Mouse (Mus musculus) stomach, embryonic 14.5 days (tissue): ENCODE results near the gene Zdhhc20. TPM values are rescaled to one million over a fixed set of nuclear protein-coding genes. Genes with fewer than 3 reads are reported as not detected.
"Not testable (repeated sequence)": the region's sequence is repeated elsewhere in the genome, so short reads cannot be mapped to it uniquely, and the experiment has no call there.

ENCODE experiments used
- ATAC-seq: fragments of 200-750 bp; cut with Nextera tagmentation; 2 replicates; pipeline ENCODE4 v1.8.0; 2017; ENCODE audit warnings: low read depth, moderate TSS enrichment; ENCODE audit not compliant: insufficient number of reproducible peaks, insufficient read depth, low FRiP score
- H3K27ac ChIP-seq: fragments of 300-500 bp; sonication (generic); 2 replicates; pipeline ENCODE4 v1.5.1; 2014; ENCODE audit warnings: mild to moderate bottlenecking, low read length, moderate library complexity, mixed read lengths
- H3K27me3 ChIP-seq: fragments of 300-500 bp; sonication (generic); 2 replicates; pipeline ENCODE4 v1.6.1; 2014; ENCODE audit warnings: low read length, control low read depth, mixed read lengths; ENCODE audit not compliant: control insufficient read depth, insufficient read depth
- H3K36me3 ChIP-seq: fragments of 300-500 bp; sonication (generic); 2 replicates; pipeline ENCODE4 v1.6.1; 2014; ENCODE audit warnings: mild to moderate bottlenecking, control low read depth, low read length, moderate library complexity, mixed read lengths; ENCODE audit not compliant: control insufficient read depth, insufficient read depth
- H3K4me1 ChIP-seq: fragments of 300-500 bp; sonication (generic); 2 replicates; pipeline ENCODE4 v1.6.1; 2014; ENCODE audit warnings: low read length, control low read depth, mixed read lengths; ENCODE audit not compliant: control insufficient read depth, insufficient read depth
- H3K4me2 ChIP-seq: fragments of 300-500 bp; sonication (generic); replicated peaks from 2 replicates; pipeline ENCODE4 v1.6.1; 2014; ENCODE audit warnings: low read depth, low read length, control low read depth
- H3K4me3 ChIP-seq: fragments of 300-500 bp; sonication (generic); 2 replicates; pipeline ENCODE4 v1.5.1; 2014; ENCODE audit warnings: low read depth, low read length, control low read depth
- H3K9ac ChIP-seq: fragments of 300-500 bp; sonication (generic); replicated peaks from 2 replicates; pipeline ENCODE4 v1.6.1; 2014; ENCODE audit warnings: low read depth, mild to moderate bottlenecking, control low read depth, low read length, moderate library complexity, mixed read lengths
- H3K9me3 ChIP-seq: fragments of 300-500 bp; sonication (generic); 2 replicates; pipeline ENCODE4 v1.6.1; 2016; ENCODE audit warnings: low read depth, low read length, control low read depth; ENCODE audit not compliant: control insufficient read depth
- WGBS: fragments of 180-500 bp; shearing (Covaris S2); extraction: QIAGEN DNeasy Blood & Tissue Kit; methylation state at CpG from one replicate; pipeline ENCODE4 v1.1.7; 2014; 5-methylcytosine and 5-hydroxymethylcytosine counted together
- polyA plus RNA-seq: library from polyadenylated mRNA; unstranded; fragments of >200 nt; fragmentation: Nextera tagmentation; extraction: Ambion mirVana; gene quantifications from 2 replicates; pipeline ENCODE4 v1.2.1, GENCODE M21; 2014

Gene Zdhhc20
- polyA plus RNA-seq, 1 experiment from 2014 or later, result 75.8 TPM

DNA sequence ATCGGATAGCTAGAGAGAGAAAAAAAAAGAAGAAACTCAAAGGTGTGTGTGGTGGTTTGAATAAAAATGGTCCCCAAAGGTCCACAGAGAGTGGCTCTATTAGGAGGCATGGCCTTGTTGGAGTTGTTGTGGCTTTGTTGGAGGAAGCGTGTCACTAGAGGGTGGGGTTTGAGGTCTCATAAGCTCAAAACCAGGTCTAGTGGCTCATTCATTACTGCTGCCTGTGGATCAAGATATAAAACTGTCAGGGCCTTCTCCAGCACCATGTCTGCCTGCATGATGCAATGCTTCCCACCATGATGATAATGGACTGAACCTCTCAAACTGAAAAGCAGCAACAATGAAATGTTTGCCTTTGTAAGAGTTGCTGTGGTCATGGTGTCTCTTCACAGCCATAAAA is 31.5 kb downstream of the Zdhhc20 start:
- Histone ChIP-seq H3K27me3 (no peaks in the 10 kb centered on the region), H3K27ac (no peak overlapping the region), H3K4me2 (no peak overlapping the region), H3K9me3 (no peaks in the 10 kb centered on the region), H3K36me3 (peaks cover 12% of the 10 kb centered on the region), H3K4me1 (no peaks in the 10 kb centered on the region), H3K9ac (no peak overlapping the region), H3K4me3 (no peak overlapping the region)
- WGBS, result 93% methylated on average over 2 of the region's 2 CpGs
- ATAC-seq, result no peak

DNA sequence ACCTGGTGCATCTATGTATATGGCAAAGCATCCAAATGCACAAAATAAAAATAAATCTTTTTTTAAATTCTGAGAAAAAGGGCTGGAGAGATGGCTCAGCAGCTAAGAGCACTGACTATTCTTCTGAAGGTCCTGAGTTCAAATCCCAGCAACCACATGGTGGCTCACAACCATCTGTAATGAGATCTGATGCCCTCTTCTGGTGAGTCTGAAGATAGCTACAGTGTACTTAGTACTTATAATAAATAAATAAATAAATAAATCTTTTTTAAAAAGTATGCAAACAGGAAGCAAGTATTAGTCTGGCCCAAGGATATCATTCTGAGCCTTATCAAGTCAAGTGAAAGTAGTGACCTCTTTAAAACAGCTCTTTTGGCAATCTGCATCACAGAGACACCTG is 34.0 kb downstream of the Zdhhc20 start:
- ATAC-seq, H3K4me1 ChIP-seq, H3K36me3 ChIP-seq, H3K27ac ChIP-seq, H3K9ac ChIP-seq, H3K9me3 ChIP-seq, H3K4me2 ChIP-seq, H3K27me3 ChIP-seq, H3K4me3 ChIP-seq: not testable (repeated sequence)

DNA sequence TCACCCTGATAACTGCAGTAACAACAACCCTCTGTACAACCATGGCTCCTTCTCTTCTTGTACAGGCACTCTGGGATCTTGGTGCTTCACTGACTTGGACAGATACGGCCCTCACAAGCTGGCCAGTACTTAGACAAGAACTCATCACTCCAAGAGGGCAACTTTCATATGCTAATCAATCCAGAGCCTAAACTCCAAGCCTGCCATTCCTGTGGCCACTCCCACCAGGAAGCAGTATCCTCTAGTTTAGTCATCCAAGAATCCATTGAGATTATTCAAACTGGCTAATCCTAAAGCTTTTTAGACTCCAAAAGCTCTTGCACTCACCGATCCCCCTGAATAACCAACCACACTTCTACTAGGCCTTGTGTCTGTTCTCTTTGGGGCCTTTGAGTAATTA is 37.1 kb downstream of the Zdhhc20 start:
- Histone ChIP-seq H3K27ac (no peak overlapping the region), H3K9me3 (no peaks in the 10 kb centered on the region), H3K27me3 (no peaks in the 10 kb centered on the region), H3K36me3 (peaks cover 15% of the 10 kb centered on the region), H3K4me1 (no peaks in the 10 kb centered on the region), H3K9ac (no peak overlapping the region), H3K4me3 (no peak overlapping the region), H3K4me2 (no peak overlapping the region)
- 89% methylated on average over 2 of the region's 2 CpGs for WGBS
- ATAC-seq, result no peak

DNA sequence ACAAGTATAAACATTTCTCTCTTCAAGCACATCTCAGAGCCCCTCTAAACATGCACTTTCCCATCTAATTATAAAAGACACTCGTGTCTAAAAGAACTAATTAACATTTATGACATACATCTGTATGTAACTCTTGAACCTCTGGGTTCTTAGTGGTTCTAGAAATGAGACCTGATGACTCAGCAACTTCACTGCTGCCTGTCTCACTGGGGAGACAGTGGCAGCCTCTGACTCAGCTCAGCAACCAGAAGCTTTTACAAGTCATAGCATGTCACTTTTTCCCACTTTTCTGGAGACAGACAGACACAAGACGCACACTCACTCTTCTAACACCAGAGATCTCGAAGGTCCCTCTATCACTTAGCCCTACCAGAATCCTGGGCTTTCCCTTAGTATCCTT is 39.7 kb downstream of the Zdhhc20 start:
- H3K4me1 ChIP-seq, result no peaks in the 10 kb centered on the region
- no peak overlapping the region for H3K4me3 ChIP-seq
- H3K27me3 ChIP-seq, result no peaks in the 10 kb centered on the region
- H3K27ac ChIP-seq, result no peak overlapping the region
- H3K9me3 ChIP-seq, result no peaks in the 10 kb centered on the region
- ATAC-seq, result no peak
- 87% methylated on average over 3 of the region's 3 CpGs for WGBS
- H3K9ac ChIP-seq, result no peak overlapping the region
- peaks cover 11% of the 10 kb centered on the region for H3K36me3 ChIP-seq
- H3K4me2 ChIP-seq, result no peak overlapping the region

DNA sequence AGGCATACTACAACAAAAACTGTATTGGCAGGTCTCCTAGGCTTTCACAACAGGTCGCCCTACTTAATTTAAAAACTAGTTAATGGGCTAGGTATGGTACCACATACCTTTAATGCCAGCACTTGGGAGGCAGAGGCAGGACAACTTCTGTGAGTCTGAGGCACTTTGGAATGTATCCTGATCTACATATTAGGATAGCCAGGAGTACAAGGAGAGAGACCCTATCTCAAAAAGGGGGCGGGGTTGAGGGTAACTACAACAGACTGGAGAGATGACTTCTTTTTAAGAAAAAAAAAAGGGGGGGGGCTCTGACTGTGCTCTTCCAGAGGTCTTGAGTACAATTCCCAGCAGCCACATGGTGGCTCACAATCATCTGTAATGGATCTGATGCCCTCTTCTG is 41.4 kb downstream of the Zdhhc20 start:
- H3K9me3 ChIP-seq, result no peaks in the 10 kb centered on the region
- H3K9ac ChIP-seq, result no peak overlapping the region
- WGBS, result 88% methylated on average over 2 of the region's 2 CpGs
- no peak overlapping the region for H3K27ac ChIP-seq
- no peaks in the 10 kb centered on the region for H3K4me1 ChIP-seq
- H3K4me2 ChIP-seq, result no peak overlapping the region
- H3K36me3 ChIP-seq, result peaks cover 9% of the 10 kb centered on the region
- H3K4me3 ChIP-seq, result no peak overlapping the region
- ATAC-seq, result no peak
- no peaks in the 10 kb centered on the region for H3K27me3 ChIP-seq

DNA sequence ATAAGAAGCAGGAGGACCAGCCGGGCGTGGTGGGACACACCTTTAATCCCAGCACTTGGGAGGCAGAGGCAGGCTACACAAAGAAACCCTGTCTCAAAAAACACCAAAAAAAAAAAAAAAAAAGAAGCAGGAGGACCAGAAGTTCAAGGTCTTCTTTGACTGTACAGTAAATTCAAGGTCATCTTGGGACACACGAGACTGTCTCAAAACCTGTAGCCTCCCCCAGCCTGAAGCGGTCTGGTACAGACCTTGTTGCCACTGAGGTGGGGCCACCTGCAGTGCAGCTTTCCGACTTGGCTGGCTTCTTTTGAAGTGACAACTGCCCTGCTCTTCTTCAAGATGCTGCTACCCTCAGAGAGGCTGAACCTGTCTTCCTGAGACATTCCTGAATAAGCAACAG is 42.0 kb downstream of the Zdhhc20 start:
- 83% methylated on average over 5 of the region's 5 CpGs for WGBS
- not testable (repeated sequence) for H3K9me3 ChIP-seq, H3K9ac ChIP-seq, H3K4me3 ChIP-seq, H3K27me3 ChIP-seq, H3K4me2 ChIP-seq, H3K27ac ChIP-seq, H3K36me3 ChIP-seq, H3K4me1 ChIP-seq, ATAC-seq

DNA sequence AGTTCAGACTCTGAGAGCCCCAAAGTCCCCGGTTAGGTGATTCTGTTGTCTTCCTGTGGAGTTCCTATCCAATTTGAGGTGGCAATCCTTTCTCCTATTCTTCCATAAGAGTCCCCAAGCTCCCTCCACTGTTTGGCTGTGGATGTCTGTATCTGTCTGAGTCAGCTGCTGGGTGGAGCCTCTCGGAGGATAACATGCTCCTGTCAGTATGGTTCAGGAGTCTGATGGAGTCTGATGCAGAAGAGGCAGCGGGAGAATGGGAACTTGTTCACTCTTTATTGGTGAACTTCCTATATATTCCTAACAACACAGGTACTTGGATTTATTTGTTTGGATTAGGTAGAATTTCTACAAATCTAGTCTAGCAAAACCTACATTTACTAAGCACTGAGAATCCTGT is 45.5 kb downstream of the Zdhhc20 start:
- Histone ChIP-seq H3K9ac (no peak overlapping the region), H3K27ac (no peak overlapping the region), H3K4me3 (no peak overlapping the region), H3K36me3 (peaks cover 16% of the 10 kb centered on the region), H3K27me3 (no peaks in the 10 kb centered on the region), H3K4me1 (no peaks in the 10 kb centered on the region), H3K4me2 (no peak overlapping the region), H3K9me3 (no peaks in the 10 kb centered on the region)
- 89% methylated on average over 3 of the region's 3 CpGs for WGBS
- ATAC-seq, result no peak

DNA sequence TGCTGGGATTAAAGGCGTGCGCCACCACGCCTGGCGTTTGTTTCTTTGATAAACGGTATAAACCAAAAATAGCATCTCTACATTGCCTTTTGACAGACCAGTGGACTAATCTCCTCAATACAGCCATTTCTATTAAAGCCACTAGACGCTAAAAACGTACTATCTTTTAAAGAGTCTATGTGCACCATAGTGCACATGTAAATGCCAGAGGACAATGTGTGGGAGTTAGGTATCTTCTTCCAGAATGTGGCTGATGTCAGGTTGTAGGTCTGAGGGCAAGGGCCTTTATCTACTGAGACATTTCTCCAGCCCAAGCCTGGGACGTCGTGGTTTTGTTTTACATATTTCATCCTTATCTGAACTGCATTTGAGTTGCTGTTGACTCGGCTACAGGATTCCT is 54.9 kb downstream of the Zdhhc20 start:
- no peak for ATAC-seq
- Histone ChIP-seq H3K27me3 (no peaks in the 10 kb centered on the region), H3K4me1 (no peaks in the 10 kb centered on the region), H3K9me3 (no peaks in the 10 kb centered on the region), H3K4me2 (no peak overlapping the region), H3K4me3 (no peak overlapping the region), H3K9ac (no peak overlapping the region), H3K36me3 (peaks cover 36% of the 10 kb centered on the region), H3K27ac (no peak overlapping the region)
- WGBS, result 85% methylated on average over 10 of the region's 10 CpGs

DNA sequence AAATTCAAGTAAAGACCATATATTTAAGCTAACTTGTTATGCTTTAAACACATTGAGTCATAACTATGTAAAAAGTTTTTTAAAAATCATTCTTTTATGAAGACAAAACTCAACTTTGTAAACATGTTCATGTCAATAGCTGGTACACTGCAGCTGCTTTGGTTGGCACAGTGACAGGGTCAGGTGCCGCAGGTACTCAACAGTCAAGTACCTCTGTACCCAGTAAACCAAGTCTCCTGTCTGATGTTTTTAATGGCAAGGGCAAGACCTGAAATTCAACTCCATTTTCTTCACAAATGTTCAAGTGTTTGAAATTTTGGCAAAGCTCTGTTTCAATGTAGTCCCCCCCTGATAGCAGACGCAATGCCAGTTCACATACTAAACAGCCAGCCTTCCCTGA is 56.5 kb downstream of the Zdhhc20 start:
- H3K27ac ChIP-seq, result no peak overlapping the region
- WGBS, result 92% methylated on average over 2 of the region's 2 CpGs
- H3K9me3 ChIP-seq, result no peaks in the 10 kb centered on the region
- no peaks in the 10 kb centered on the region for H3K27me3 ChIP-seq
- ATAC-seq, result no peak
- H3K4me1 ChIP-seq, result no peaks in the 10 kb centered on the region
- no peak overlapping the region for H3K4me3 ChIP-seq
- H3K9ac ChIP-seq, result no peak overlapping the region
- H3K36me3 ChIP-seq, result peaks cover 25% of the 10 kb centered on the region
- no peak overlapping the region for H3K4me2 ChIP-seq
